Mouse (Mus musculus) mouse embryonic stem cell (cell line): ENCODE measurements around the gene Cox7a2.

Experiments
- in situ Hi-C, 2 experiments: fragments of 300-500 bp; cut with MboI; formaldehyde crosslinking; loops; 1 replicate in 1 of 2; 3 replicates in 1 of 2; pipeline ENCODE4 v1.14.3; 2019 to 2020; ENCODE audit warnings: low sequenced_read_pairs in 2 of 2, low pct_unique_long_range_greater_than_20kb in 1 of 2, mixed read lengths in 1 of 2; ENCODE audit not compliant: unreplicated experiment in 1 of 2

The Cox7a2 gene

GRCm38 (mm10) chr9:79759385-79760005, at the start of gene Cox7a2:
Gene Cox7a2, minus strand, starts transcription at chr9:79759878.
- in situ Hi-C loops = no loop called here

GRCm38 (mm10) chr9:79809411-79809810, 49.7 kb upstream of the Cox7a2 start:
- in situ Hi-C loops = loop anchor here in 1 of 2 experiments (25.0 kb wide), 1 partner anchor 203 kb away; the partner anchor contains the start of gene Filip1

- in situ Hi-C loops = loop anchor here in 1 of 2 experiments (25.0 kb wide), 1 partner anchor 205 kb away; the partner anchor contains the start of gene Filip1
Observed at GRCm38 (mm10) chr9:79807178-79807577, 47.5 kb upstream of the Cox7a2 start.

GRCm38 (mm10) chr9:79806317-79807075, 46.8 kb upstream of the Cox7a2 start:
- in situ Hi-C loops = loop anchor here in 1 of 2 experiments (25.0 kb wide), 1 partner anchor 206 kb away; the partner anchor contains the start of gene Filip1

GRCm38 (mm10) chr9:79805426-79805825, 45.7 kb upstream of the Cox7a2 start:
- in situ Hi-C loops = loop anchor here in 1 of 2 experiments (25.0 kb wide), 1 partner anchor 207 kb away; the partner anchor contains the start of gene Filip1

- in situ Hi-C loops = no loop called here
Observed at GRCm38 (mm10) chr9:79796461-79797135, 36.9 kb upstream of the Cox7a2 start.

- in situ Hi-C loops = no loop called here
Observed at GRCm38 (mm10) chr9:79795076-79795475, 35.4 kb upstream of the Cox7a2 start.

- in situ Hi-C loops = no loop called here
Observed at GRCm38 (mm10) chr9:79792841-79793835, 33.5 kb upstream of the Cox7a2 start, which contains the start of gene Tmem30a. Gene Tmem30a, minus strand, starts transcription at chr9:79793507.

- in situ Hi-C loops = no loop called here
Observed at GRCm38 (mm10) chr9:79785794-79786085, 26.1 kb upstream of the Cox7a2 start.

- in situ Hi-C loops = no loop called here
Observed at GRCm38 (mm10) chr9:79784934-79785793, 25.5 kb upstream of the Cox7a2 start.

- in situ Hi-C loops = no loop called here
Observed at GRCm38 (mm10) chr9:79784439-79784838, 24.8 kb upstream of the Cox7a2 start.

GRCm38 (mm10) chr9:79779354-79779753, 19.7 kb upstream of the Cox7a2 start:
- in situ Hi-C loops = no loop called here

GRCm38 (mm10) chr9:79766991-79767545, 7.4 kb upstream of the Cox7a2 start:
- in situ Hi-C loops = no loop called here

GRCm38 (mm10) chr9:79765329-79765728, 5.7 kb upstream of the Cox7a2 start:
- in situ Hi-C loops = no loop called here

- in situ Hi-C loops = no loop called here
Observed at GRCm38 (mm10) chr9:79762519-79762918, 2.8 kb upstream of the Cox7a2 start.

GRCm38 (mm10) chr9:79760076-79760475, 398 bp upstream of the Cox7a2 start:
- in situ Hi-C loops = no loop called here

GRCm38 (mm10) chr9:79755311-79755710, 4.4 kb downstream of the Cox7a2 start:
- in situ Hi-C loops = no loop called here
